Mouse (Mus musculus) heart, postnatal 14 days (tissue): ENCODE data around the gene Cep128. TPM values are rescaled to one million over a fixed set of nuclear protein-coding genes. Genes with fewer than 3 reads are reported as not detected.

Experiments used
- DNase-seq, 2 experiments: peaks; one replicate each; pipeline ENCODE4 v3.0.0; 2021 to 2022
- intact Hi-C: fragments of 180-260 bp; cut with DNase I; formaldehyde crosslinking; loops from one replicate; pipeline ENCODE4 v1.15.1; 2025
- total RNA-seq, 2 experiments: library from RNA; stranded (reverse); gene quantifications; 2 replicates each; pipeline ENCODE4 v1.2.3; 2021

Cep128 gene
- total RNA-seq, 2 experiments from 2014 or later = 7.4 to 7.8 TPM

DNA sequence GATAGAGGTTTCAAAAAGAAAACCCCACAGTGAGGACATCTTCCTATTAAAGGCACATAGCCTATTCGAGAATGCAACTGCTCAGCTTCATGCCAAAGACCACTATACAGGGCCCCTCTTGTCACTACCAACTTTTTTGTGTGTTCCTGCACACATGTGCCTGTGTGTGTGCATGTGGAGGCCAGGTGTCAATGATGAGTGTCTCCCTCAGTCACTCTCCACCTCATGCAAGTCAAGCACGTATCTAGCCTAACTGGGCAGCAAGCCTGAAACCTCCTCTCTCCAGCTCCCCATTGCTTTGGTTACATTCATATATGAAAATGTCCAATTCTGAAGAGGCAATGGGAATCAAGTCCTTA is 317.1 kb downstream of the Cep128 start:
- intact Hi-C loops = no loop called here
- no peak for DNase-seq

DNA sequence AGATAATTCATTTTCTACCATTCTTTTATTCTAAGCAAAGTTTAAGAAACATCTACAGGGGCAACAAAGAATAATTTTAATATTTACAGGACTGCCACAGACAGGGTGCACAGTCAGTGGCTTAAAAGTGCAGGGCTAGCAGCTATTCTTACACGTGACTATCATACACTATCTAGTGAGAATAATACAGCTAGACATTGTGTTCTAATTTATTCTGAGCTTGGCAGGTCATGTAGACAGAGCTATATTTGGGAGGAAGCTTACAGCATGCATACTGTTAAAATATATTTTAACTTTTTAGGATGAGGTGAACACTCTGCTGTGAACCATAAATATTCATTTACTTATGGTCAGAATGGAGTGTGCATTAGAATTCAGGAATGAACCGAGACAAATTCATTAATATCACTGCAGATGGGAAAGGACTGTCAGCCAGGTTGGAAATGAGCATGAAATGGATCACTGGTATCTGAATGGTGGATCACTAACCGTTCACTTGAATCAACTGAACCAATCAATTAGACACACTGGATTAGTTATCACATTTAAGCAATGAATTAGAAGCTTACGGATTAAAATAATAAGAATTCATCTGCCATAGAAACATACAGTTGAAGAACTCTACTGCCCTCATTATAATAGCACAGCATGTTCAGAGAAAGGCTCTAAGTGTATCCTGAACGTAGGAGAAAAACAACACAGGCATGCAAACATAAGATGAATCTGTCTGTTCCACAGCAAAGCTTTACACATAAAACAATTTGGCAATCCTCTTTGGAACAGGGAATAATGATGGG is 317.7 kb downstream of the Cep128 start:
- intact Hi-C loops = no loop called here

DNA sequence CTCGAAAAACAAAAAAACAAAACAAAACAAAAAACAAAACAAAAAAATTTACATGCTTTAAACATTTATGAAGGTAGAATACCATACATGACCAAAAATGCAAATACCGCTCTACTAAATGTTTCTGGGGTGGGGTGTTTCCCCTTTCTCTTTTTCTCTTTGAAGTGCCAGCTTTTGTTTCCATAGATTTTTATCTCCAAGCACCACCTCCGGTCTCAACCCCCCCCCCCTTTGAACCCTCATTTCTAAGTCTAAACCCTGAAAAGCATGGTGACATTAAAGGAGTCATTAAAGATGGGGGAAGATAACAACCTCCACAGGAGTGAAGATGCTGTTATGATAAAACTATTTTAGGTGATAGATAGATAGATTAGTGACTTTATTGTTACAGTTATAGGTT is 318.8 kb downstream of the Cep128 start:
- DNase-seq = no peak
- intact Hi-C loops = no loop called here

More for the DNA sequence above, 317.7 kb downstream of the Cep128 start:
- DNase-seq = no peak

DNA sequence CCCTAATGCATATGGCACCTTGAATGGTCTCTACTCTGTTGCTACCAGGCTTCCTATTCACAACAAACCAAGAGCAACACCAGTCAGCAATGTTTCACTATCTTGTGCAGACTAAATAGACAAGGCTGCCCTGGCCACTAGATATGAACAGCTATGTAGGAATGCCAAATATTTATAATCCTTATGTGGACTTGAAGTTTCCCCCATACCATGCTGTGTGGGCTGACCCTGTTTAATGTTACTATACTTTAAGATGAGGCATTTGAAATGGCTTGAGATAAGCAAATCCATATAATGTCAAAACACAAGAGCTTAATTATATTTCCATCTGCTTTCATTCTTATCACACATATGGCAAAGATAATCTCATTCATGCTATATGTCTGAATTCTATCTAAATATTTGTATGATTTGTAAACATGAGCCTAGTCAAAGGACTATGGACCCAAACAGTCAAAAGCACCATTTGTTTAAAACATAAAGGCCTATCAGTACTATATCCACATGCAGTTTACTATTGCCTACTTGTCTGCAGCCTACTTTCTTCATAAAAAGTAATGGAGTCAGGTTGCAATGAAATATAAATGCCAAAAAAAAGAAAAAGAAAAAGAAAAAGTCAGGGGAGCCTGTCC is 319.7 kb downstream of the Cep128 start:
- DNase-seq = no peak
- intact Hi-C loops = no loop called here

DNA sequence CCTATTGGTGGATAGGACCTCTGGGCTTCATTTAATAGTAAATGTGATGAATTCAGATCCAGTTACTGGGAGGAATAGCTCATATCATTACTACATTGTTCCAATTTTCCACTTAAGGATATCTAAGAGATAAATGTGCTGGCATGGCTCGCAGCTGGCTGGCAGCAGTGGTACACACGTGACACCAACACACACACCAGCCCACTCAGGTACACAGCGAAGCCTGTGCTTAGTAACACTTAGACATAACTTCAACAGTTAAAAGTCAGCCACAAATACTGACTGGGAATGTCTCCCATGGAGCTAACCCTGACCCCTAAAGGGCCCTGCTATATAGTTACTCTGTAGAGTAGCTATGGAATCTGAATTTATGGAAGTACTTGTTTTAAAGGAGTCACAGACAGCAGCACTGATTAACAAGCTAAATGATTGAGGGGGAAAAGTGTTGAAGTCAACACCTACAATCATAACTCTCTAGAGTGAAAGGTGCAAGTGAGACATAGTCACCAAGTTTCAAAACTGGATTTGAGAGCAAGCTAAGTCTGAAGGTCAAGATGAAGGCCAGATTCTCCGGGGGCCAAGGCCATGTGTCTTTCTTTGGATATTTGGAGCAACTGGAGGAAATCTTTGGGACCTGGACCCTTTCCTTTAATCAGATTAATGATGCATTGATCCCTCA is 320.7 kb downstream of the Cep128 start:
- intact Hi-C loops = no loop called here
- peak in 1 of 2 experiments; percentile 31 for DNase-seq

DNA sequence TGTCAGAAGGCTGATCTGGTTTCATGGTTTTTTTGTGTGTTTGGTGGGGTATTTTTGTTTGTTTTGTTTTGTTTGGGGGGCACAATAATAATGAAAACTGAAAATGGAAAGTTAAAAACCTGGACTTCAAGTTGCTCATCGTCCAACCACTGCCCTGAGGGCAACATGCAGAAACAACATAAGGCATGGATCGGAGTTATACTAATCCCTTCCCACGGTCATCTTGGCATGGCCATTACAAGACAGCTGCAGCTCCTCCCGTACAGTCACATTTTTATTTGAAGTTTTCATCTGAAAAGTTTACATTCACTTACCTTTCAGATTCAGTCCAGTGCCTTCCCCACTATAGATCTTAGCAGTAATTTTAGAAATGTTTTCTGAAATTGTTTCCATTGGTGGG is 321.5 kb downstream of the Cep128 start:
- intact Hi-C loops = no loop called here
- DNase-seq = no peak

DNA sequence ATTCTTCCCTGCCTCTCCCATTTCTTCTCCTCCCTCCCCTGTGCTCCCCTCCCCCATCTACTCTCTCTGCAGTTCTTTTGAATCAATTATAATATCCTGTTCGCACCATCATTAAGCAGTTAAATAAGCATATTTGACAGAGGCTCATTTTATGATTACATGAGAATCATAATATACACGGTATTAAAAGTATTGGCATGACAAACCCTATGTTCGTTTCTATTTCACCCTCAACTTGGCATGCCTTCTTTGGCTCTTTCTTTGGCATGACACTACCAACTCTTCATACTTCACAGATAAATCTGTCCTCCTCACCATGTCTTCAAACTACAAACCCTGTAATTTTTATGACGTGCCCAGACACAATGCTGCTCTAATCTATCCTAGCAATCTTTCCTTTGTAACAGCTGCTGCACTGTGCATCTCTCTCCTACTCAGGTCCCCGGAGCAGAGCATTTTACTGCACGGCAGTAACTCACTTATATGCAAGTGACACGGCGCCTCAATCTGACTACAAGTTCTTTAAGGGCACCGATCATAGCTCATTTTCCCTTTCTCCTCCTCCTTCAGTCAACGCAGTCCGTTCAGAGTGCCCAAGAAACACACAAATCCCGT is 324.4 kb downstream of the Cep128 start:
- no peak for DNase-seq
- intact Hi-C loops = no loop called here

DNA sequence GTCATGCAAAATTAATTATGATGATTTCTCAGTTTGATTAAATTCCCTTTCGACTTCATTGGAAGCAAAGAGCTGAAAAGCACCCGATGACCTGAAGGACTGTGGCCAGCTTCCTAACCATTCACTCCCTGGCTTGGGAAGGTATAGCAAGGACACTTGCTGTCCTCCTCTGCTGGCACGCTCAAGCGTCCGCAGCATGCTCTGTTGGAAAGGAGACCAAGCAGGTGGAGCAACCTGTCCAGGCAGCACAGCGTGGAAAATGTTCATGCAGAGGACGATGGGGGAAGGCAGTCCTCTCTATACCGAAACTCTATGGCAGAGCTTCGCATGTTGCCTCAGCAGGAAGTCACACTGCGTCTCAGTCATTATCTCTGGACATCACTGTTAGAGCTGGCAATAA is 327.3 kb downstream of the Cep128 start:
- intact Hi-C loops = no loop called here
- no peak for DNase-seq

DNA sequence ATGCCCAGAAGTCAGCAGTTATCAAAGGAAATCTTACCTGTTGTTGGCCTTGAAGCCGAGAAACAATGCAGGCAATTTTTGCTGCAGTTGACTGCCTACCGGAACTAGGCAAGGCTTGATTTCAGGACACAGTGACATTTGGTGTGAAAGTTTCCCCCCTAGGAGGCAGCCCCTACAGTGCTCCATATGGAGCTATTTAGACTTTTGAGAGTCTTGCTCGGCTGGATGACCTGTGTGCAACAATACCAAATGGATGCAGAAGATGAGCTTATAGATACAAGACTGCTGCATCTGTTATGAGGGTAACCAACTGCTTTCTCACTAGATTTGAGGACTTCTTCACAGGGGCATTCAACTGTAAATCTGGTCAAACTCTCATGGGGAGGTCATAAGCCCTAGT is 331.9 kb downstream of the Cep128 start:
- no peak for DNase-seq
- intact Hi-C loops = no loop called here

DNA sequence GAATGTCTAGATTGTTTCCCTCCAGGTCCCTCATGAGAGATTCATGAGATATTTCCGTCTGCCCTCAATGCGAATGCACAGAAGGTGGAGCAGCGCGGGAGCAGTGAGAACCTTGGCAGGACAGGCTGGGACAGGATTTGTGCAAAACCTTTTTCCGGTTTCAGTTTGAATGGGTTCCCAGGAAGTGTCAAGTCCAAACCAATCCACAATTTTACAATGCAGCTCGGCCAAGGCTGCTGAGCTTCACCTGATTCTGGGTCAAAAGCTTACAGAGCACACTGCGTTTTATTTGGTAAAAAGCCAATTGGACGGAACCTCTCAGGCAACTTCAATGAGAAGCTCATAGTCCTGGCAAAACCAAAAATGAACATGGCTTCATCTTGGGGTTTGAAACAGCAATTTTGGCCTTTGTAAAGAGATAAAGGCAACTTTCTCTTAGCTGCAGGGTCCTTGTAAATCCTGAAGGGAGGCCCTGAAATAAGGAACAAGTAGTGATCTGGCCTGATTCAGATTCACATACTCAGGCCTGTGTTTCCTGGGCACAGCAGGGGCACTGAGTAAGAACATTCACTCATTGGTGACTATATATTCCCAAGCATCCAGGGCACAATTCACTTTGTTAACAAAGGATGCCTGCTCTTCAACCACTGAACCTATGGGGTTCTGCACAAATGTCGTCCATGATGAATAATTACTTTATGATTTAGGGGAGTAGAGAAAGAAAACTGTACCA is 333.4 kb downstream of the Cep128 start:
- no peak for DNase-seq
- intact Hi-C loops = no loop called here

DNA sequence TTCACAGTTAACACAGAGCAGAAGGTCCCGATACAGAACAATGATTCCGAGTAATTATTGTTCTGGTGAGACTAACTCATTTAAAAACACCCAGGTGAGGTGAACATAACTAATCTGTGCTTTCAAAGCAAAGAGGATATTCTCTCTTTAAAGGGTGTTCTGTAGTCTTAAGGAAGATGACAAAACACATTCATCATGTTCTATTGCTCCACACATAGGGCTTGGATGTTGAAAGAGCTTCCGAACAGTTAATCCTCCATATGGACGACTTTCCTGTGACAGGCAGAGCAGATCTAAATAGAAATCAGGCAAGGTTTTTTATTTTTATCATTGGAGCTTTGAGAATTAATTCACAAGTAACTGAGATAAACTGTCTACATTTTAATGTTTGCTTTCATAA is 342.8 kb downstream of the Cep128 start:
- DNase-seq = no peak
- intact Hi-C loops = no loop called here

DNA sequence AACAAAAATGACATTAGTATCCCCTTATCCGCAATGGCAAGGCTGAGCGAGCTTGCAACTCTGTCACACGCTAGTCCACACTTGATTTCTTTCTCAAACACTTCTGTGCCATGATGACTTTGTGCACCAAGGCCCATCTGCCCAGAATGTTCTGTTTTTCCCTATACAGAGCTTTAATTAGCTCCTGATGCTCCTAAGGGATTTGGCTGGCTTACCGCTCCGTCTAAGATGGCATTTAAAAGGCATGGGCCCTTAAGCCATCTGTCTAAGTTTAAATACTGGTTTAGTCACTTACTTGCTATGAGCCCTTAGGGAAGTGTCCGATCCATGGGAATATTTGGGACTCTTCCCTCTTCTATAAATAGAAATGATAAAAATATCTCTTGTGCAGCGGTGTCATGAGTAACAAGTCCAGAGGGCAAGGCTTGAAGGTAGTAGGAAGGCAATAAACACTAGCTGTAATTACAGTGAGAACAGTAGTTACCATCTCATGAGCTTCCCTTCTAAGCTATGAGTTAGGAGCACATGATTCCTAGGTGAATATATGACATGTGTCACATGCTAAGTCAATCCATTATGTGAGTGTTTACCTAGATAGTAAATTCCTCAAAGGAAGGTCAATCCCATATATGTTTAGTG is 343.8 kb downstream of the Cep128 start:
- intact Hi-C loops = no loop called here
- DNase-seq = no peak

DNA sequence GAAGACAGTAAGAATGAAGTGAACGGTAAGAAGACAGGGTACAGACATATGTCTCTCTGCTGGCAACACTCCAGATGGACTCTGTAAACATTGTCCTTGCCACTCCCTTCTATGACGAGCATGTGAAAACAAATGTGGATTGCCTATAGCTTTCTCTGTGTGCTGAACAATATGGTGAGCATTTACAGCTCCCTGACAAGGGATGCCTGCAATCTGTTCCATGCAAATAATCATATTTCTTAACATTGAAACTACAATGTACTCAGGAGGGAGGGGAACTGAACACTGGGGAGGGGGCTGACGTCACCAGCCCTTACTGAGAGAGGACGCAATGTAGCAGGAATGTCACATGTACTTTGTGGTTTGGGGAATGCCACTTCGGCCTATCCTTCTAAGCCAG is 355.1 kb downstream of the Cep128 start:
- DNase-seq = no peak
- intact Hi-C loops = no loop called here

DNA sequence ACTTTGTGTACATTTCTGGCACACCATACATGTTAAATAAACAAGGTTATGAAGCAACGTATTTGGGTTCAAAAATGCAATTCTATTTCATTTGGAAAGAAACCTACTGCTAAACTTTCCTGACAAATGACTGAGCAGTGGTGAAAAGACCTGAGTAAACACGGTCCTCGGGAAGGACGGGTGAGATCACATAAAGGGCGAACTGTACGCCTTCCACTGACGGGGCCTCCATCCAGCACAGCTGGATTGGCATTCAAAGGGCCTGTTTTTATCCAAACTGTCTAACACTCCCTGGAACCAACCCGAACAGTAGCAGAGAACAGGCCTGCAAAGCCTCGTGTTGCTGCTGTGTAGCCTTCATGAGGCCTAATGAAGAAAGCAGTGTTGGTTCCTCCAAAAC is 356.5 kb downstream of the Cep128 start:
- intact Hi-C loops = no loop called here
- peak; percentile 16 to 25 for DNase-seq

DNA sequence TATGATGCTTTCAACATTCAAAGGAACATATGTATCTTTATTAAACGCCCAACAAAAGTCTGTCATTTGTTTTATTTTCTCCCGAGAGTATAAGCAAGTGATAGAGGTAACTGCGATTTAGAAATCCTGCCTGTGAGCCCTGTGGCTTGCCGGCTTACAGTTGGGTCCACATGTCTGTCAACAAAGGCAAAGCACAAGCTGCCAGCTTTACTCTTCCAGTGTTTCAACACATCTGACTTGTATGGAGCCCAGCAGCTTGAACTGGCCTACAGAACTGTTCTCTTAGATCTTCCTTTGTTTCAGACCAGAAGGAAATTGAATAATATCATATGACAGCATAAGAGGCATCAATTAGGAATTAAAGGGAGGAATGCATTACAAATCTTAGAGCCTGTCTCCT is 357.1 kb downstream of the Cep128 start:
- intact Hi-C loops = no loop called here
- no peak for DNase-seq

DNA sequence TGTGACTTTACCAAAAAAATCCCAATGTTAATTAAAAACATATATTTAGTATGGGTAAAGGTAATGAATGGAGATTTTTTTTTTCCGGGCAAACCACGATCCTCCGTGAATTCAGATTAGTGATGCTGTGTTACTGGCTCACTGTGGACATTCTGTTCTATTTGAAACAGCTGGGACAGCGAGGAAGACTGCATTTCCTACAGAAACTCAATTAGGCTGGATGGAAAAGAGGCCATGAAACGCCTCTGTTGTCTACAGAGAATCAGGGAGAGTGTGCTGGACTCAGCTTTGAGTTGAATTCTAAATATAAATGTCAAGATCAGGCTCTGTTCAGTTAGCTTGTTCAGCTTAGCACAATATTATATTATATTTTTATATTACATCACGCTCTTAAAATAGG is 369.1 kb downstream of the Cep128 start:
- intact Hi-C loops = no loop called here
- no peak for DNase-seq

DNA sequence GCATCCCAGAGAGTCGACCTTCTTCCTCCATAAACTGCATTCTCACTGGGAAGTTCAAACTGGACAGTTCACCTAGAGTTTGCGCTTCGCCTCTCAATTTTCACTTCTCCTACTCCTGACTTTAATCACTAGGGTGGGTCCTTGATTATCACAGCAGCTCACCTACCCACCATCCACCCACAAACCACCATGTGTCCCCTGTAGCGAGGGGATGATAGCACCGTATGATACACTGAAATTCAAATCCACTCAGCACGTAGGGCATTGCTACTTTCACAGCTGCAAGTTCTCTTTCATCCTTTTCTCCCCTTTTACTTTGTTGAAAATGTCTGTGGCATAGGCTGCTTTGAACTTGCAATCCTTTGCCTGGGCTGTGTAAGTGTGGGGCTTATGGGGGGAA is 371.2 kb downstream of the Cep128 start:
- intact Hi-C loops = no loop called here
- no peak for DNase-seq

DNA sequence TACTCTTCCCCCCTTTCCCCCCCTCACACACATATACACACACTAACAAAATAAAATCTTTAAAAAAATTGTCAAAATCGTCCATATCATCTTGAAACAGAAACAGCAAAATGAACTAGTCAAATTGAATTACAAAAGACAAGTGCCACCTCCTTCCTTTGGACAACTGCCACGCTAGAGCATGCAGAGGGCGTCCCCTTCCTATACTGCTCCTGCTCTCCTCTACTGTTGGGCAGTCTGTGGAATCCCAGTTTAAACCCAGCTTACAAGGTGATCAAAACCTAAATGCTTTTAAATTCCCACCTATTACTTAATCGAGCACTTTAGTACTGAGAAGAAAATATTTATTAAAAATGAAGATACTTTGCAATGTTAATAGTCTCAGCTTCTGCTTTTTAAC is 372.0 kb downstream of the Cep128 start:
- intact Hi-C loops = no loop called here

DNA sequence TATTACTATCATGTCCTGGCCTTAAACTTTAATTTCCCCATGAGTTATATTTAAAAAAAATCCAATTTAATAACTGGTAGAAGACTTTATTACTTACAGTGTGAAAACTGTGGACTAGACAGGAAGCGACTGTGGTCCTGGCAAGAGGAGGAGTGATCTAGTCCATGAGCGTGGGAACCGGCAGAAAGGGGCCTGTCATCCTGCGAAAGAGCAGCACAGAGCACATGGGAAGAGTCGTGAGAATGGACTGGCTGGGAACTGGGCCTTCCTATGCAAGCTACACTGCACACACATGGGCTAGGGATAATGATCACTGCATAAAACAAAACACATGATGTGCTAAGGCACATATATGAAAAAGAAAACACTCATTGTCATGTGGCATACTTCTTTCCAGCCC is 375.5 kb downstream of the Cep128 start:
- intact Hi-C loops = no loop called here
- no peak for DNase-seq

More for the DNA sequence above, 372.0 kb downstream of the Cep128 start:
- no peak for DNase-seq

DNA sequence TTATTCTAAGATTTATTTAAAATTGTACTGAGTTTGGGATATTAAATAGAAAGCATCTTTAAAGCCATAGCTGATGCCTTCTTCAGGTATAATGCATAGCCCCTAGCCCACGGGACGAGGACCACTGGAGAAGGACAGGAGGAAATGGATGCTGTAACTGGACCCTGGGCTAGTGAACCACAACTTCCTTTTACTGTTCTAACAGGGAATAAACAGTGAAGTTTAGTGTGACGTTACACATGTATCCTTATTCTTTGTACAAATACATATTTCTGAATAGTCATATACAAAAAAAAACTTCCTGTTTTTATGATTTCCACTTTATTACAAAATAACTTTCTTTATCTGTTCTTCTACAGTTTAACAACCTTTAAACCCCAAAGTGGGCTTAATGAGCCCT is 376.0 kb downstream of the Cep128 start:
- no peak for DNase-seq
- intact Hi-C loops = no loop called here
